Mouse (Mus musculus) T-helper 2 cell (primary cell): Measurements from ENCODE around the gene Rnf149.

ENCODE experiments used
- in situ Hi-C: fragments of 300-600 bp; cut with MboI, MseI; formaldehyde crosslinking; loops from one replicate; pipeline ENCODE4 v1.15.1; 2025; ENCODE audit warnings: high pct_unique_total_duplicates

The Rnf149 gene

GRCm38 (mm10) chr1:39530258-39530943 lies 46.8 kb downstream of the Rnf149 start:
- in situ Hi-C loops = no loop called here

GRCm38 (mm10) chr1:39528319-39528718 lies 48.9 kb downstream of the Rnf149 start:
- in situ Hi-C loops = no loop called here

GRCm38 (mm10) chr1:39527432-39527831 lies 49.8 kb downstream of the Rnf149 start:
- in situ Hi-C loops = no loop called here

- in situ Hi-C loops = no loop called here
These were observed 50.6 kb downstream of the Rnf149 start for GRCm38 (mm10) chr1:39526371-39527167.

GRCm38 (mm10) chr1:39525763-39526162 lies 51.4 kb downstream of the Rnf149 start:
- in situ Hi-C loops = no loop called here

- in situ Hi-C loops = no loop called here
These were observed 54.7 kb downstream of the Rnf149 start for GRCm38 (mm10) chr1:39522519-39522918.

- in situ Hi-C loops = no loop called here
These were observed 55.9 kb downstream of the Rnf149 start for GRCm38 (mm10) chr1:39521326-39521725.

- in situ Hi-C loops = loop anchor here (5.0 kb wide), 1 partner anchor 513 kb away; no protein-coding TSS in a partner anchor
These were observed 61.8 kb downstream of the Rnf149 start for GRCm38 (mm10) chr1:39515303-39515991.

- in situ Hi-C loops = no loop called here
These were observed 65.0 kb downstream of the Rnf149 start for GRCm38 (mm10) chr1:39512183-39512582.

GRCm38 (mm10) chr1:39511775-39512174 lies 65.4 kb downstream of the Rnf149 start:
- in situ Hi-C loops = no loop called here

GRCm38 (mm10) chr1:39505600-39505999 lies 71.6 kb downstream of the Rnf149 start:
- in situ Hi-C loops = no loop called here

GRCm38 (mm10) chr1:39504261-39504660 lies 72.9 kb downstream of the Rnf149 start:
- in situ Hi-C loops = loop anchor here (5.0 kb wide), 1 partner anchor 112 kb away; no protein-coding TSS in a partner anchor

GRCm38 (mm10) chr1:39502817-39503633 lies 74.2 kb downstream of the Rnf149 start:
- in situ Hi-C loops = loop anchor here (5.0 kb wide), 1 partner anchor 111 kb away; no protein-coding TSS in a partner anchor
